Mouse (Mus musculus): ENCODE measurements at regions not wholly inside any gene's neighbourhood (a gene's known extent, or its start where the extent isn't known, plus 50 kb on each side); places are given as distances from the start of the nearest gene placed in this dataset.

DNA sequence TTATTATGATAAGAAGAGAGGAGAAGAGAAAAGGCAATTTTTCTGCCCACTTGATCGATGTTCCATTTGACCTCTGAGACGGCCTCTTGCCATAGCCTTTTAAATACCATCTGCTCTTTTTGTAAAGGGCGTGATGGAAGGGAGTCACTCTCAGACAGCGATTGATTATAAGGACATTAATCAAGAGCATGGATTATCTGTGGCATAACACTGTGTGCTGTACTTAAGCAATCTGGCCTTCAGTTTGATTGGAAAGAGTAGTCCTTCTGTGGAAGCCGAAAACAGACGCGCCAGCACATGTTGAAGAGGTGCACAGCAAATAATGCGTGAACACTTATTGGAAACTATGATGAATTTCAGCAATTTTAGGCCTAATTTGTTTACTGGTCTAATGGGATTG, 685.4 kb upstream of the Robo1 start:
- WGBS = 96% methylated on average over 8 of the region's 8 CpGs
- no peak for TF ChIP-seq POLR2A (IDR thresholded peaks at IDR 0.05; ENCODE audit: insufficient read depth, low read depth, low read length)
- no peak for TF ChIP-seq CTCF (IDR thresholded peaks at IDR 0.05; ENCODE audit: insufficient read depth, low read depth, low read length)
- Histone ChIP-seq H3K4me1 (ENCODE audit: control insufficient read depth, insufficient read depth, low read length) (no peaks in the 10 kb centered on the region), H3K27ac (ENCODE audit: insufficient read depth, low read depth, low read length) (no peak overlapping the region), H3K4me3 (ENCODE audit: insufficient read depth, low read depth, low read length) (no peak overlapping the region)

DNA sequence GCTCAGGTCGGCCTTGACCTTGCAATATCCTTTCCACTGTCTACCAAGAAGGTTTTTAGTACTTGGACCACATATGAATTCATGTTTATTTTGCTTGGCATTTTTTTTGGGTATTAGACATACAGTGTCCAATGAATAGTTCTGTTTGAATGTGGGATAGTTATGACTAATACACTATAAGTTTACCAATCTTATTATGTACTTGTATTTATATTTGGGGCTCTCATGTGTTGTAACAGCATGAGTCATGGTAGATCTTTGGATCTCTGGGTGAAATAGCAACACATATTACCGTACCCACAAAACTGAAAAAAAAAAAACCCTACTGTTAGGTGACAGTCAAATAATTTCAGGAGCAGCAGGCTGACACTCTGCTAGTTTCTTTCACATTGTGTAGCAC, 667.7 kb upstream of the Robo1 start:
- no peak overlapping the region for H3K27ac ChIP-seq (ENCODE audit: insufficient read depth, low read depth, low read length)
- WGBS = 61% methylated on average over 2 of the region's 2 CpGs
- TF ChIP-seq POLR2A (IDR thresholded peaks at IDR 0.05; ENCODE audit: insufficient read depth, low read depth, low read length) (no peak), CTCF (IDR thresholded peaks at IDR 0.05; ENCODE audit: insufficient read depth, low read depth, low read length) (no peak)
- H3K4me3 ChIP-seq (ENCODE audit: insufficient read depth, low read depth, low read length) = no peak overlapping the region
- no peaks in the 10 kb centered on the region for H3K4me1 ChIP-seq (ENCODE audit: control insufficient read depth, insufficient read depth, low read length)

DNA sequence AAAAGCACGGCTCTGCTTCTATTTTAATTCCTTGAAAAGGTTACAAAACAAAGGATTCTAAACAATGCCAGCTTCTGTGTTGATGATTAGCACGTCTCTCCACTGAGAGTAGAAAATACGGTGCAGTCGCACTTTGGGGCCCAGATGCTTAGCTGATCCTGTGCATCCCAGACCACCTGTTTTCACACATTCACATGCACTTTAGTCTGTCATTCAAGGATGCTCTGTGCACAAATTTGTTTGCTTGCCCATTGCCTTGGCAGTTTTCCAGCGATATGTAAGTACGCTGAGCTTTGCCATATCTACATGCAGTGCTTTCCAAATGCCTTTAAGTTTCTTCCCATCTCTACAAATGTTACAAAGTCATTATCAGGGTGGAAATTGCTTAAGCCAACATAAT, 664.9 kb upstream of the Robo1 start:
- H3K27ac ChIP-seq (ENCODE audit: insufficient read depth, low read depth, low read length) = no peak overlapping the region
- no peak for TF ChIP-seq POLR2A (IDR thresholded peaks at IDR 0.05; ENCODE audit: insufficient read depth, low read depth, low read length)
- no peak for TF ChIP-seq CTCF (IDR thresholded peaks at IDR 0.05; ENCODE audit: insufficient read depth, low read depth, low read length)
- 27% methylated on average over 6 of the region's 6 CpGs for WGBS
- no peaks in the 10 kb centered on the region for H3K4me1 ChIP-seq (ENCODE audit: control insufficient read depth, insufficient read depth, low read length)
- no peak overlapping the region for H3K4me3 ChIP-seq (ENCODE audit: insufficient read depth, low read depth, low read length)

DNA sequence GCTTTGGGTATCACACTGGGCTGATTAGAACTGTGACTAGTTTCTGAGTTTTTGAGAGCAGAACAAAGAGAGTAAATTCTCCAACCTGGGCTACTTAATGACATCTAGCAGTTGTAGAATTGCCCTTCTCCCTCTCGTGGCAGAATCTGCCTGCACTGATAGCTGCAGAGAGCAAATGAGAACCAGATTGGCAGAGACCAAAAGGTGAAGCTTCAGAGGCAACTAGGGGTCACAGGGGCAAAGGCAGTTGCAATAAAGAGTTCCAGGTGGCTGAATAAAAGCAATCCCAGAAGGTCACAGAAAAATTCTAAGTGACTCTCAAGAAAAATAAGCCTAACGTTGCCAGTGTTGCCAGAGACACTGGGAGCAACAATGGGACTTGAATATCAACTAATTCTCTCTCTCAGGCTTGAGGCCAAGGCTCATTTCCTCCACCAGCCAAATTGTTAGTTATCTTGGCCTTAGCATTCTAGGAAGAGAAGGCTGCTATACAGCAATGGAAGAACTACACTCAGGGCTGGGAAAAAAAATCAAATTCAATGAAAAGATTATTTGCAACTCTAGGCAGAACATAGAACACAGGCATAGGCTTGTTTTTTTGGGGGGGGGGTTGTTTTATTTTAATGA, 629.9 kb upstream of the Robo1 start:
- Histone ChIP-seq H3K4me3 (ENCODE audit: insufficient read depth, low read depth, low read length) (no peak overlapping the region), H3K4me1 (ENCODE audit: control insufficient read depth, insufficient read depth, low read length) (no peaks in the 10 kb centered on the region), H3K27ac (ENCODE audit: insufficient read depth, low read depth, low read length) (no peak overlapping the region)
- TF ChIP-seq POLR2A (IDR thresholded peaks at IDR 0.05; ENCODE audit: insufficient read depth, low read depth, low read length) (no peak), CTCF (IDR thresholded peaks at IDR 0.05; ENCODE audit: insufficient read depth, low read depth, low read length) (no peak)
- WGBS = 22% methylated on average over 2 of the region's 2 CpGs

DNA sequence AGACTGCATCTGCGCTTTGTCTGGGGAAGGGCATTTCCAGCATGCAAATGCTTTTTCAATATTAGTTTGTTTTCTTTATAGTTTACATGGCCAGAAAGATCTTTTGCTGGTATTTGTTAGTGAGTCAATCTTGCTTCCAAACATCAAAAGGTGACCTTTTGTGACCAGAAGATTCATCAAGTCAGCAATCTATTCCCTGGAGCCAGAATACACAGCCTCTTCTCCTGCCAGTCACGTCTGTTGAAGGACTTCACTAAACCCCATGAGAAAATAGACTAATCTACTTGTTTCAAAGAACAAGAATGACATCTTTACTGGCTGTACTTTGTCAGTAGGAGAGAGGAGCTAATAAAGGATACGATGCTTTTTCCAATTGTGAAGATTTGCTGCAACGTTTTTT, 614.6 kb upstream of the Robo1 start:
- TF ChIP-seq CTCF (IDR thresholded peaks at IDR 0.05; ENCODE audit: insufficient read depth, low read depth, low read length) = no peak
- no peak for TF ChIP-seq POLR2A (IDR thresholded peaks at IDR 0.05; ENCODE audit: insufficient read depth, low read depth, low read length)
- H3K4me1 ChIP-seq (ENCODE audit: control insufficient read depth, insufficient read depth, low read length) = no peaks in the 10 kb centered on the region
- 72% methylated on average over 4 of the region's 4 CpGs for WGBS
- no peak overlapping the region for H3K27ac ChIP-seq (ENCODE audit: insufficient read depth, low read depth, low read length)
- no peak overlapping the region for H3K4me3 ChIP-seq (ENCODE audit: insufficient read depth, low read depth, low read length)

DNA sequence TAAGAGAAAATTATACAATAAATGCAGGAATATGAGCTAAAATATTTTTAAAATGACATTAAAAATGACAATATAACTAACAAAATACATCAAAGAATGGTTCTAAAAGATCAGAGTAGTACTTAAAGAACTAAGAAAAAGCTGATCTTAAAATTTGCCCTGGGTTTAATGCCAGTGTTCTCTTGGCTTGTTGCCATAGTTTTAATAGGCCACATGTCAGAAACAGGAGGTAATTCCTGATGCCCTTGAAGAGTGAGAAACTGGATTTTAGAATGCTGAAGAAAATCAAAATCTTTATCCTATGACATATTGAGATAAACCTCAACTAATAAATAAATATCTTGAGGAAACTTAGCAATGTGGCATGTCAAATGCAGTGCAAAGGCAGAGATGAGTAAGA, 602.3 kb upstream of the Robo1 start:
- TF ChIP-seq CTCF (IDR thresholded peaks at IDR 0.05; ENCODE audit: insufficient read depth, low read depth, low read length) (no peak), POLR2A (IDR thresholded peaks at IDR 0.05; ENCODE audit: insufficient read depth, low read depth, low read length) (no peak)
- H3K27ac ChIP-seq (ENCODE audit: insufficient read depth, low read depth, low read length) = no peak overlapping the region

DNA sequence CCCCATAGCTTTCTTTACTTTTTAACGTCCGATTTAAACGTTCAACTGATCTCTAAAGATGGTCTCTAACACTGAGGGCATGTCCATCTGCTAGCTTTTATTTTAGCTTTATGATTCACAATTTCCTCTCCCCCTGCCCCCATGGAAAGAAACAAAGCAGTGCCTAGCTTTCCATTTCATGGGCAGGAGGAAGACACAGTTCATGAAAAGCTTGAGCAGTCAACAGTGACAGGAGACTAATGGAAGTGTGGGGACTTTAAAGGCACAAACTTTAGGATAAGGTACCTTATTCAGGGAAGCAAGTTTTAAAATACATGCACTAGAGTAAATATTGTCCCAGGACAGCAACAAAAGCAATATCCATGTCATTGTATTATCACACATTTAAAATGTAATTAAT, 598.4 kb upstream of the Robo1 start:
- 87% methylated on average over 3 of the region's 3 CpGs for WGBS
- no peak for TF ChIP-seq CTCF (IDR thresholded peaks at IDR 0.05; ENCODE audit: insufficient read depth, low read depth, low read length)
- no peak for TF ChIP-seq POLR2A (IDR thresholded peaks at IDR 0.05; ENCODE audit: insufficient read depth, low read depth, low read length)
- H3K4me1 ChIP-seq (ENCODE audit: control insufficient read depth, insufficient read depth, low read length) = no peaks in the 10 kb centered on the region
- no peak overlapping the region for H3K27ac ChIP-seq (ENCODE audit: insufficient read depth, low read depth, low read length)
- no peak overlapping the region for H3K4me3 ChIP-seq (ENCODE audit: insufficient read depth, low read depth, low read length)

More for the DNA sequence above, 602.3 kb upstream of the Robo1 start:
- Histone ChIP-seq H3K4me3 (ENCODE audit: insufficient read depth, low read depth, low read length) (no peak overlapping the region), H3K4me1 (ENCODE audit: control insufficient read depth, insufficient read depth, low read length) (no peaks in the 10 kb centered on the region)

DNA sequence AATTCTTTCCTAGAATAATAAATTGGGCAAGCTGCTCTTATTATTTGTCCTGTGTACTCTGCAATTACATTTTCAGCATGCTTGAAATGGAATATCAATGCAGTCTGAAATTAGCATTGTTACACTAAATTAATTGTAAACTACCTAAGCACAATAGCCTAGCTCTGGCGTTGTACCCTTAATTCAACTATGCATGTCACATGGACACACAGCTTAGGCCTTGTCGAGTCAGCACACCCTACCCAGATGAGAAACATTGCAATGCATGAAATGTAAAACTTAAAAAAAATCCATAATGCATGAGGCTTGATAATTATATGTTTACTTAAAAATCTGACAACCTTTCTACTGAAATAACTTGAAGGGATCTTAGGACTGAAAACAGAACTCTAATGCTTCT, 596.2 kb upstream of the Robo1 start:
- Histone ChIP-seq H3K4me3 (ENCODE audit: insufficient read depth, low read depth, low read length) (no peak overlapping the region), H3K27ac (ENCODE audit: insufficient read depth, low read depth, low read length) (no peak overlapping the region), H3K4me1 (ENCODE audit: control insufficient read depth, insufficient read depth, low read length) (no peaks in the 10 kb centered on the region)
- 38% methylated on average over 2 of the region's 2 CpGs for WGBS
- TF ChIP-seq CTCF (IDR thresholded peaks at IDR 0.05; ENCODE audit: insufficient read depth, low read depth, low read length) (no peak), POLR2A (IDR thresholded peaks at IDR 0.05; ENCODE audit: insufficient read depth, low read depth, low read length) (no peak)

DNA sequence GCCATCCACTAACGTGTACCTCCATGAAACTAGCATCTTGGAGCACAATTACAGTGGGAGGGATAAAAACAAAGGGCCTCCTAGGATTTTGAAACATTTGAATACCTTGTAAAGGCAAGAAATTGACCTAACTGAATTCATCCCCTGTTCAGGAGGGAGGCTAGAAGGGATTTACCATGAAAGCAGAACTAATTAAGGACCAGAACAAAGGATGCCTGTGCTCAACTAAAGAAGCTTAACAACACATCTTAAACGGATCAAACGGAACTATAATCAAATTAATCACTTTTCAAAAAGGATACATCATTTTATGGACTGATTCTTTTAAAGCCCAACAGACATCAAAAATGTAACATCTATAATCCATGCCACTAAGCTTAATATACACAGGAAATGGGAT, 590.9 kb upstream of the Robo1 start:
- no peaks in the 10 kb centered on the region for H3K4me1 ChIP-seq (ENCODE audit: control insufficient read depth, insufficient read depth, low read length)
- TF ChIP-seq CTCF (IDR thresholded peaks at IDR 0.05; ENCODE audit: insufficient read depth, low read depth, low read length) (no peak), POLR2A (IDR thresholded peaks at IDR 0.05; ENCODE audit: insufficient read depth, low read depth, low read length) (no peak)
- 28% methylated on average over 3 of the region's 3 CpGs for WGBS

DNA sequence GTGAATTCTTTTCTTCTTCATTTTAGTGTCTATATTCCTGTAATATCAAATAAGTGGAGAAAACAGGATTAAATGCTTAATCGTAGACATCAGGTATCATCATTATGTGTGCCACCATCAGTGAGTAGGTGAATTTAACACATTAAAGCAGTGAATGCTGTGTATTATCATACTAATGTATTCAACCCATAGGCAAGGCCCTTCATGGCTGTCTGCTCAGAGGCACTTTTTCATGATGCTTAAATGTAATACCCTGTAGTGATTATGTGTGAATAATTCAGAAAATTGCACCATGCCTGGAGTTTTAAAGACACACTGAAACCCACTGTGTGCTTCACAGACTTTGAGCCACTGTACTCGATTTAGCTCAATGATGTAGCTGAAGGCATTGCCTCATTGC, 583.2 kb upstream of the Robo1 start:
- TF ChIP-seq POLR2A (IDR thresholded peaks at IDR 0.05; ENCODE audit: insufficient read depth, low read depth, low read length) (no peak), CTCF (IDR thresholded peaks at IDR 0.05; ENCODE audit: insufficient read depth, low read depth, low read length) (no peak)
- H3K4me3 ChIP-seq (ENCODE audit: insufficient read depth, low read depth, low read length) = no peak overlapping the region
- 81% methylated on average over 2 of the region's 2 CpGs for WGBS
- no peak overlapping the region for H3K27ac ChIP-seq (ENCODE audit: insufficient read depth, low read depth, low read length)
- no peaks in the 10 kb centered on the region for H3K4me1 ChIP-seq (ENCODE audit: control insufficient read depth, insufficient read depth, low read length)

More for the DNA sequence above, 590.9 kb upstream of the Robo1 start:
- Histone ChIP-seq H3K27ac (ENCODE audit: insufficient read depth, low read depth, low read length) (no peak overlapping the region), H3K4me3 (ENCODE audit: insufficient read depth, low read depth, low read length) (no peak overlapping the region)
